Mouse (Mus musculus): ENCODE measurements around the gene Gm38392. TPM values are rescaled to one million over a fixed set of nuclear protein-coding genes. Genes with fewer than 3 reads are reported as not detected.
"Not testable (repeated sequence)": the region's sequence is repeated elsewhere in the genome, so short reads cannot be mapped to it uniquely, and the experiment has no call there.

Gm38392 gene
- polyA plus RNA-seq, 1 experiment from 2014 or later: 0.31 TPM

DNA sequence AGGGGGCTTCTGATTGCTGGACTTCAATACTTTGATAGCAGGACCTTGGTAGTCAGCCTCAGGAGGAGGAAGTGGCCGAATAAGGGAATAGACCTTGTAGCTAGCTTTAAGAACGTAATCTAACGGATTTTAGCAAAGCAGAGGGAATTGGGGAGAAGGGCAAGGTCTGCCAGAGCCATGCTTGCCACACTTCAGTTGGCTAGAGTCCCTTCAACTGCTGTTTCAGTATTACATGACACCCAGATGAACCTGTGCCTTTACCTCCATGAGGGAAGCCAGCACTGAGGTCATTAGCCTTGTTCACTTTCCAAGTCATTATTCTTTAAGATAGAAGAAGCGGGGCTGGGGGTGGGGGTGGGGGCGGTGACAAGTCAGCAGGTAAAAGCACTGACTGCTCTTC is 18.0 kb downstream of the Gm38392 start:
- no peak for ATAC-seq (replicated peaks; ENCODE audit: insufficient number of reproducible peaks, low FRiP score, low TSS enrichment)
- no peak overlapping the region for H3K9ac ChIP-seq (ENCODE audit: low read depth, low read length)
- H3K36me3 ChIP-seq (ENCODE audit: control insufficient read depth, insufficient read depth, low read length): no peaks in the 10 kb centered on the region
- H3K4me1 ChIP-seq (ENCODE audit: control insufficient read depth, insufficient read depth, low read length): no peaks in the 10 kb centered on the region
- H3K9me3 ChIP-seq (replicated peaks; ENCODE audit: control insufficient read depth, low read length): no peaks in the 10 kb centered on the region
- WGBS (ENCODE audit: insufficient replicate concordance): 83% methylated on average over 5 of the region's 5 CpGs
- H3K4me2 ChIP-seq: no peak overlapping the region
- no peak overlapping the region for H3K4me3 ChIP-seq (ENCODE audit: low read depth, low read length)
- no peaks in the 10 kb centered on the region for H3K27me3 ChIP-seq (ENCODE audit: control insufficient read depth, insufficient read depth, low read length)
- no peak overlapping the region for H3K27ac ChIP-seq (ENCODE audit: low read depth, low read length)

GRCm38 (mm10) chr3:88268014-88268413 is 19.0 kb downstream of the Gm38392 start:
- H3K27ac ChIP-seq (ENCODE audit: low read depth, low read length); H3K4me2 ChIP-seq; H3K36me3 ChIP-seq (ENCODE audit: control insufficient read depth, insufficient read depth, low read length); H3K9me3 ChIP-seq (replicated peaks; ENCODE audit: control insufficient read depth, low read length); H3K4me3 ChIP-seq (ENCODE audit: low read depth, low read length); ATAC-seq (replicated peaks; ENCODE audit: insufficient number of reproducible peaks, low FRiP score, low TSS enrichment); H3K4me1 ChIP-seq (ENCODE audit: control insufficient read depth, insufficient read depth, low read length); H3K9ac ChIP-seq (ENCODE audit: low read depth, low read length); H3K27me3 ChIP-seq (ENCODE audit: control insufficient read depth, insufficient read depth, low read length): not testable (repeated sequence)
- WGBS (ENCODE audit: insufficient replicate concordance): 58% methylated on average over 6 of the region's 6 CpGs

DNA sequence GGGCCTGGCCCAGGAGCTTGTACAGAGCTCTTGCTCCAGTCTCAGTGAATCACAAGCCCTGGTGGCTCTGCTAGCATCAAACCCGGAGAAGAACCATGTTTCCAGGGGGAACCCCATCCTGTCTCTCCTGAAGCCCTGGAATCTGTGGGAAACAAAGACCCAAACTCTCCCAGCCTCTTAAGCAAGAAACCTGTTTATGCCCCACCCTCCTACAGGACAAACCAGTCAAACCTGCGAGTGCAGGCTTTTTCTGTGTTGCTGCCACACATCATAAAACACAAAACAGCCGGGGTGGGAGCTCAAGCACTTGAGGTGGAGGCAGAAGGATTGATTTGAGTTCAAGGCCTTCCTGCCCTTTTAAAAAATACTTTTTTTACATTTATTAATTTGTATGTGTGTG is 24.7 kb downstream of the Gm38392 start:
- 64% methylated on average over 3 of the region's 3 CpGs for WGBS (ENCODE audit: insufficient replicate concordance)
- no peak for ATAC-seq (replicated peaks; ENCODE audit: insufficient number of reproducible peaks, low FRiP score, low TSS enrichment)
- Histone ChIP-seq H3K4me3 (ENCODE audit: low read depth, low read length) (no peak overlapping the region), H3K36me3 (ENCODE audit: control insufficient read depth, insufficient read depth, low read length) (no peaks in the 10 kb centered on the region), H3K27ac (ENCODE audit: low read depth, low read length) (no peak overlapping the region), H3K27me3 (ENCODE audit: control insufficient read depth, insufficient read depth, low read length) (no peaks in the 10 kb centered on the region; the same call in 1 of the 2 replicates), H3K9ac (ENCODE audit: low read depth, low read length) (no peak overlapping the region), H3K4me1 (ENCODE audit: control insufficient read depth, insufficient read depth, low read length) (no peaks in the 10 kb centered on the region), H3K4me2 (no peak overlapping the region), H3K9me3 (replicated peaks; ENCODE audit: control insufficient read depth, low read length) (no peaks in the 10 kb centered on the region)

DNA sequence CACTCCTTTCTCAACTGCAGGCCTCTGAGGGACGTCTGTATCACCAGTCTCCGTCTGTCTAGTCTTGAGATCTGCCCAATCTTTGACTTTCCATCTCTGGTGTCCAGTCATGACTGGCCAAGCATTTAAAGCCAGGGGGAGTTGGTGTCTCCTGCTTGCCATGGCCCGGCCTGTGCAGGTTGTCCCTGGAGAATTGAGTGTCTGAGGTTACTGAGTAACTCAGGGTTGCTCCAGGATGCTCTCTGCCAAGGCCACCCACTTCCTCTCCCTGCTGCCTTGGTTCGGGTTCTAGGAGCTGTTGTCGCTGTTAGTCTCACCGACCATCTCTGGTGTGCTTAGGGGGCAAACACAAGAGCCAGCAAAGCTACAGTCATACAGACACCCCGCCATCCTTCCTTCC is 30.6 kb downstream of the Gm38392 start:
- Histone ChIP-seq H3K4me3 (ENCODE audit: low read depth, low read length) (no peak overlapping the region), H3K27ac (ENCODE audit: low read depth, low read length) (no peak overlapping the region), H3K9ac (ENCODE audit: low read depth, low read length) (no peak overlapping the region), H3K4me2 (no peak overlapping the region), H3K4me1 (ENCODE audit: control insufficient read depth, insufficient read depth, low read length) (peaks cover 2% of the 10 kb centered on the region; the same call in 1 of the 2 replicates), H3K27me3 (ENCODE audit: control insufficient read depth, insufficient read depth, low read length) (peaks cover 42% of the 10 kb centered on the region), H3K9me3 (replicated peaks; ENCODE audit: control insufficient read depth, low read length) (no peaks in the 10 kb centered on the region), H3K36me3 (ENCODE audit: control insufficient read depth, insufficient read depth, low read length) (no peaks in the 10 kb centered on the region)
- 56% methylated on average over 7 of the region's 7 CpGs for WGBS (ENCODE audit: insufficient replicate concordance)
- ATAC-seq (replicated peaks; ENCODE audit: insufficient number of reproducible peaks, low FRiP score, low TSS enrichment): no peak

- no peak for ATAC-seq (replicated peaks; ENCODE audit: insufficient number of reproducible peaks, low FRiP score, low TSS enrichment)
- Histone ChIP-seq H3K27me3 (ENCODE audit: control insufficient read depth, insufficient read depth, low read length) (peaks cover 42% of the 10 kb centered on the region), H3K4me3 (ENCODE audit: low read depth, low read length) (no peak overlapping the region), H3K9me3 (replicated peaks; ENCODE audit: control insufficient read depth, low read length) (no peaks in the 10 kb centered on the region), H3K4me2 (no peak overlapping the region), H3K36me3 (ENCODE audit: control insufficient read depth, insufficient read depth, low read length) (no peaks in the 10 kb centered on the region), H3K27ac (ENCODE audit: low read depth, low read length) (no peak overlapping the region), H3K9ac (ENCODE audit: low read depth, low read length) (no peak overlapping the region), H3K4me1 (ENCODE audit: control insufficient read depth, insufficient read depth, low read length) (peaks cover 2% of the 10 kb centered on the region; the same call in 1 of the 2 replicates)
- 40% methylated on average over 6 of the region's 6 CpGs for WGBS (ENCODE audit: insufficient replicate concordance)
Measured at GRCm38 (mm10) chr3:88255950-88256349, 31.1 kb downstream of the Gm38392 start.

GRCm38 (mm10) chr3:88254268-88254926 is 32.6 kb downstream of the Gm38392 start, which contains the start of gene Rhbg:
Rhbg (minus strand) TSS chr3:88254709.
- H3K4me1 ChIP-seq (ENCODE audit: control insufficient read depth, insufficient read depth, low read length): peaks cover 2% of the 10 kb centered on the region; the same call in 1 of the 2 replicates
- no peaks in the 10 kb centered on the region for H3K36me3 ChIP-seq (ENCODE audit: control insufficient read depth, insufficient read depth, low read length)
- 0 out of 2 replicates have a peak within 1 kb of the TSS, but pooled peaks have one; percentile 0 for H3K9ac ChIP-seq (ENCODE audit: low read depth, low read length)
- no peak; the same call in 1 of the 2 replicates for ATAC-seq (replicated peaks; ENCODE audit: insufficient number of reproducible peaks, low FRiP score, low TSS enrichment)
- no peaks in the 10 kb centered on the region for H3K9me3 ChIP-seq (replicated peaks; ENCODE audit: control insufficient read depth, low read length)
- peaks cover 42% of the 10 kb centered on the region for H3K27me3 ChIP-seq (ENCODE audit: control insufficient read depth, insufficient read depth, low read length)
- H3K27ac ChIP-seq (ENCODE audit: low read depth, low read length): no peak within 1 kb of the TSS
- 2% methylated on average over 34 of the region's 34 CpGs for WGBS (ENCODE audit: insufficient replicate concordance)
- H3K4me3 ChIP-seq (ENCODE audit: low read depth, low read length): peak within 1 kb of the TSS; percentile 45
- H3K4me2 ChIP-seq: peak within 1 kb of the TSS; percentile 83

DNA sequence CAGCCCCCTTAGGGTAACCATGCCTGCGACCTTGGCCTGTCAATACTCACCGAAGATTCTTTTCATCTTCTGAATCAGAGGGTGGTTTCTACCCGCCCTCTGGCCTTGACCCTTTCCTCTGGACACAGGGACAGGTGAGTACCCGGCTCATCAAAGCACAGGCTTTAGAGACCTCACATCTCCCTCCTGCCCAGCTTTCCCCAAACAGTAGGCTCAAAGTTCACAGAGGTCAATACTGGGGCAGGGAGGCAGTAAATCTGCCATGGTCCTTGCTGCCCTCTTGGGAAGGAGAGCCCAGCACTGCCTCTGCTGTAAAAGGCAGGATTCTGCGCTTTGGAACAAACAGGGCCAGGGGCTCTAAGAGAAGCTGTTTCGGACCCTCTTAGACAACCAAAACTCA is 34.3 kb downstream of the Gm38392 start:
- WGBS (ENCODE audit: insufficient replicate concordance): 69% methylated on average over 6 of the region's 6 CpGs

DNA sequence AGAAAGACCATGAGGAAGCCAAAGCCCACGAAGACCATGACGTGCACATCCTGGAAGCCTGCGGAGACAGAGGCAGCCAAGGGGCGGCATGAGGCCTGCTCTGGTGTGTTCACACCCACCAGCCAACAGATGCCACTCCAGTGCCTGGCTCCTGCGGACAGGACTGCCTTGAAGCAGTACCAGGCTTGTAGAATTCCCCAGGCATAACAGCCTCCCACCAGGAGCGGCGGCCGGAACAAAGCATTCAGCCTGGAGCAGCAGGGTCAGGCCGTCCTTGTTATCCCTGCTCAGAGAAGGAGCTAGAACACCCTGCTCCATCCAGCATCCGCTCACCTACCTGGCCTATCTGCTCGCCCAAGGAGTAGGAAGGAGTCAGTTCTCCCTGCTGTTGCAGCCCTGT is 38.6 kb downstream of the Gm38392 start:
- WGBS (ENCODE audit: insufficient replicate concordance): 75% methylated on average over 11 of the region's 11 CpGs
- H3K4me1 ChIP-seq (ENCODE audit: control insufficient read depth, insufficient read depth, low read length): no peaks in the 10 kb centered on the region
- H3K27me3 ChIP-seq (ENCODE audit: control insufficient read depth, insufficient read depth, low read length): peaks cover 35% of the 10 kb centered on the region

More for the DNA sequence above, 34.3 kb downstream of the Gm38392 start:
- Histone ChIP-seq H3K4me2 (no peak overlapping the region), H3K27ac (ENCODE audit: low read depth, low read length) (no peak overlapping the region), H3K9me3 (replicated peaks; ENCODE audit: control insufficient read depth, low read length) (no peaks in the 10 kb centered on the region), H3K4me1 (ENCODE audit: control insufficient read depth, insufficient read depth, low read length) (peaks cover 2% of the 10 kb centered on the region; the same call in 1 of the 2 replicates), H3K4me3 (ENCODE audit: low read depth, low read length) (no peak overlapping the region), H3K27me3 (ENCODE audit: control insufficient read depth, insufficient read depth, low read length) (peaks cover 42% of the 10 kb centered on the region), H3K9ac (ENCODE audit: low read depth, low read length) (no peak overlapping the region), H3K36me3 (ENCODE audit: control insufficient read depth, insufficient read depth, low read length) (no peaks in the 10 kb centered on the region)
- ATAC-seq (replicated peaks; ENCODE audit: insufficient number of reproducible peaks, low FRiP score, low TSS enrichment): no peak

GRCm38 (mm10) chr3:88247666-88248065 is 39.3 kb downstream of the Gm38392 start:
- H3K36me3 ChIP-seq (ENCODE audit: control insufficient read depth, insufficient read depth, low read length): no peaks in the 10 kb centered on the region
- ATAC-seq (replicated peaks; ENCODE audit: insufficient number of reproducible peaks, low FRiP score, low TSS enrichment): 0 out of 2 replicates have a peak, but pooled peaks have one; percentile 14
- WGBS (ENCODE audit: insufficient replicate concordance): 62% methylated on average over 9 of the region's 9 CpGs
- no peak overlapping the region for H3K4me3 ChIP-seq (ENCODE audit: low read depth, low read length)
- H3K4me1 ChIP-seq (ENCODE audit: control insufficient read depth, insufficient read depth, low read length): no peaks in the 10 kb centered on the region
- H3K4me2 ChIP-seq: no peak overlapping the region
- H3K9ac ChIP-seq (ENCODE audit: low read depth, low read length): no peak overlapping the region
- no peak overlapping the region for H3K27ac ChIP-seq (ENCODE audit: low read depth, low read length)
- no peaks in the 10 kb centered on the region for H3K9me3 ChIP-seq (replicated peaks; ENCODE audit: control insufficient read depth, low read length)
- peaks cover 35% of the 10 kb centered on the region for H3K27me3 ChIP-seq (ENCODE audit: control insufficient read depth, insufficient read depth, low read length)

More for the DNA sequence above, 38.6 kb downstream of the Gm38392 start:
- Histone ChIP-seq H3K4me3 (ENCODE audit: low read depth, low read length) (no peak overlapping the region), H3K9ac (ENCODE audit: low read depth, low read length) (no peak overlapping the region), H3K27ac (ENCODE audit: low read depth, low read length) (no peak overlapping the region), H3K4me2 (no peak overlapping the region), H3K9me3 (replicated peaks; ENCODE audit: control insufficient read depth, low read length) (no peaks in the 10 kb centered on the region), H3K36me3 (ENCODE audit: control insufficient read depth, insufficient read depth, low read length) (no peaks in the 10 kb centered on the region)
- no peak for ATAC-seq (replicated peaks; ENCODE audit: insufficient number of reproducible peaks, low FRiP score, low TSS enrichment)

Data from heart, embryonic 11.5 days (tissue).